Mouse (Mus musculus): Measurements from ENCODE around the gene Rita1. TPM values are rescaled to one million over a fixed set of nuclear protein-coding genes. Genes with fewer than 3 reads are reported as not detected.

Rita1 gene
- polyA plus RNA-seq, 1 experiment from 2014 or later, result 26.5 TPM

DNA sequence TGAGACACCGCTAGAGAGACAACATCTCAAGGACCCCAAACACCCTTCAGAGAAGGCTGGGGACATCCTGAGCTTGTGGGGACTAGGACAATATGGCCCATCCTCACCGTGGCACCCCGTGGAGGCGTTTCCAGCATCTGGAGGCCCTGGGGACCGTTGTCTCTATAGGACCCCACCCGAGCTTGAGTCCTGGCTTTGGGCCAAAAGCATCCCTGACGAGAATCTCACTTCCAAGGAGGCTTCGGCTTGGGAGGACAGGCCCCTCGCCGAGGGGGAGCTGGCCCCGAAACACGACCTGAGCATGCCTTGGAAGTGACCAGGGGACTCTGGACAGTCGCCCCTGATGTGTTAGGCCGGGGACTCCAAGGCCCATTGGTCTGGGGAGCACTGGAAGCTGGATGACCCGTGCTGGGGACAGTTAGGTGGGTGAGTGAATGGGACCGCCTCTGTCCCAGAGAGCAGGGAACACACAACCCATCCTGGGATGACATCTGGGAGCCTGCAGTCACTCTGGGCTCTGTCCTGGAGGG, 3.1 kb downstream of the Rita1 start:
- WGBS, result 79% methylated on average over 16 of the region's 16 CpGs
- no peaks in the 10 kb centered on the region for H3K9me3 ChIP-seq (ENCODE audit: control insufficient read depth, low read length)
- no peaks in the 10 kb centered on the region for H3K27me3 ChIP-seq (ENCODE audit: control insufficient read depth, insufficient read depth, low read length)
- no peak for ATAC-seq (ENCODE audit: low read depth)
- H3K9ac ChIP-seq (replicated peaks; ENCODE audit: low read depth, low read length), result no peak overlapping the region
- H3K36me3 ChIP-seq (ENCODE audit: control insufficient read depth, insufficient read depth, low read length), result no peaks in the 10 kb centered on the region
- peaks cover 27% of the 10 kb centered on the region for H3K4me1 ChIP-seq (ENCODE audit: control insufficient read depth, insufficient read depth, low read length)
- no peak overlapping the region for H3K4me3 ChIP-seq (ENCODE audit: low read depth, low read length)
- H3K27ac ChIP-seq (ENCODE audit: low read depth, low read length), result no peak overlapping the region
- H3K4me2 ChIP-seq (ENCODE audit: low read depth, low read length), result no peak overlapping the region; the same call in 1 of the 2 replicates

DNA sequence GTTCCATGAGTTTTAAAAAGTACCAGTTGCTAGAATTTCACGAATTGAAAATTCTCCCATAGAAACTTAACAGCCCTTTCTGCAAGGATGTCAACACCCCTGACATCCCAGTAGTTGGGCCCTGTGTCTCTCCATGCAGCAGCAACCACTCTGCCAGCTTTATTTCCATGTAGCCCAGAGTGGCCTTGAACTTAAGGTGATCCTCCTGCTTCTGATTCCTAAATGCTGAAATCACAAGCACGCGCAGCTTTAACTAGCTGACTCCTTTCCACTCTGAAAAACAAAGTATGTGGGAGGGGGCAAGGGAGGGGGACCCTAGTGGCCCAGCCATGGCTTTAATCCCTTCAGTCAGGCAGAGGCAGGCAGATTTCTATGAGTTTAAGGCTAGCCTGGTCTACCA, 5.1 kb downstream of the Rita1 start:
- no peaks in the 10 kb centered on the region for H3K27me3 ChIP-seq (ENCODE audit: control insufficient read depth, insufficient read depth, low read length)
- no peak overlapping the region for H3K4me2 ChIP-seq (ENCODE audit: low read depth, low read length)
- peaks cover 19% of the 10 kb centered on the region for H3K4me1 ChIP-seq (ENCODE audit: control insufficient read depth, insufficient read depth, low read length)
- no peaks in the 10 kb centered on the region for H3K36me3 ChIP-seq (ENCODE audit: control insufficient read depth, insufficient read depth, low read length)
- ATAC-seq (ENCODE audit: low read depth), result no peak
- H3K9ac ChIP-seq (replicated peaks; ENCODE audit: low read depth, low read length), result no peak overlapping the region
- no peaks in the 10 kb centered on the region for H3K9me3 ChIP-seq (ENCODE audit: control insufficient read depth, low read length)
- no peak overlapping the region for H3K27ac ChIP-seq (ENCODE audit: low read depth, low read length)
- 72% methylated on average over 3 of the region's 3 CpGs for WGBS
- no peak overlapping the region for H3K4me3 ChIP-seq (ENCODE audit: low read depth, low read length)

DNA sequence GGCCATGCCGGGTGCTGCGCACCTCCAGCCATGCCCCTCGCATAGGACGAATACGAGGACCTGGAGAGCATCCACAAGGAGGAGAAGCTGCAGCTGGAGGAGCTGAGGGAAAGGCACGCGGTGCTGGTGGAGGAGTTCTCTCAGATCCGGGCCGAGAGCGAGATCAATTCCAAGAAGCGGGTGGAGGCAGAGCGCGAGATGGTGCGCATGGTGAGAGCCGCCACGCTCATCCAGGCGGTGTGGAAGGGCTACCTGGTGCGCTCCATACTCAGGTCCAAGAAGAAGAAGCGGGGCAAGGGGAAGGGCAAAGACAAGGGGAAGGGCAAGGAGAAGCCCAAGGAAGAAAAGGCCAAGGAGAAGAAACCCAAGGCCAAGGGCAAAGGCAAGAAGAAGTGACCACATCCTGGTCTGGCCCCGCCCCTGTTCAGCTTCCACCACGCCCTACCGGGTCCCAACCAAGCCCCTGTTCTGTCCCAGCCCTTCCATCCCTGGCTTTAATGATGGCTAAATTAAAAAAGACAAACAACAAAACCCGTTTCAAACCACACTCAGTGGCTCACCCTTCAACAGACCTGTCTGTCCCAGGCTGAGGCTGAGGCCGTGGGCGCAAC, 5.7 kb downstream of the Rita1 start:
- peaks cover 18% of the 10 kb centered on the region for H3K4me1 ChIP-seq (ENCODE audit: control insufficient read depth, insufficient read depth, low read length)
- H3K36me3 ChIP-seq (ENCODE audit: control insufficient read depth, insufficient read depth, low read length), result no peaks in the 10 kb centered on the region
- no peak for ATAC-seq (ENCODE audit: low read depth)
- H3K9me3 ChIP-seq (ENCODE audit: control insufficient read depth, low read length), result no peaks in the 10 kb centered on the region
- H3K27ac ChIP-seq (ENCODE audit: low read depth, low read length), result no peak overlapping the region
- H3K27me3 ChIP-seq (ENCODE audit: control insufficient read depth, insufficient read depth, low read length), result no peaks in the 10 kb centered on the region
- H3K4me3 ChIP-seq (ENCODE audit: low read depth, low read length), result no peak overlapping the region
- no peak overlapping the region for H3K4me2 ChIP-seq (ENCODE audit: low read depth, low read length)
- no peak overlapping the region for H3K9ac ChIP-seq (replicated peaks; ENCODE audit: low read depth, low read length)
- 69% methylated on average over 25 of the region's 25 CpGs for WGBS

DNA sequence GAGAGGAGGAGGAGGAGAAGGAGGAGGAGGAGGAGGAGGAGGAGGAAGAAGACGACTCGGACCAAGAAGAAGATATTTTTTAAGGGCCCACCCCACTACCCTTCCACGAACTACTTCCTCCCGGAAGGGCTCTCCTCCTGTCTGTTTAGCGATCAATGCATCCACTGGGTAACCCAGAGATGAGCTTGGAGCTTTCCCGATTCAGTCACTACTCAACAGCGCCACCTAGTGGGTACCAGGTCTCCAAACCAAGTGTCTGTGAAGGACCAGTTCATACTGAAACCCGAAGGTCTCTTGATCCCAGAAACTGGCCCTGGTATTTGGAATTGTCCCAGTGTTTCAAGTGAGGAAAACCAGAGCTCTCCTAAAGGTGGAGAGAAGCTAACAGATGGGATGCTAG, 6.7 kb downstream of the Rita1 start:
- Histone ChIP-seq H3K4me2 (ENCODE audit: low read depth, low read length) (peak overlapping the region; percentile 58), H3K36me3 (ENCODE audit: control insufficient read depth, insufficient read depth, low read length) (no peaks in the 10 kb centered on the region), H3K4me3 (ENCODE audit: low read depth, low read length) (peak overlapping the region; percentile 26; the same call in 1 of the 2 replicates), H3K27ac (ENCODE audit: low read depth, low read length) (no peak overlapping the region), H3K9me3 (ENCODE audit: control insufficient read depth, low read length) (no peaks in the 10 kb centered on the region), H3K4me1 (ENCODE audit: control insufficient read depth, insufficient read depth, low read length) (peaks cover 8% of the 10 kb centered on the region), H3K27me3 (ENCODE audit: control insufficient read depth, insufficient read depth, low read length) (no peaks in the 10 kb centered on the region), H3K9ac (replicated peaks; ENCODE audit: low read depth, low read length) (0 out of 2 replicates have a peak overlapping the region, but pooled peaks have one; percentile 39)
- WGBS, result 1% methylated on average over 8 of the region's 8 CpGs
- ATAC-seq (ENCODE audit: low read depth), result peak; percentile 77

DNA sequence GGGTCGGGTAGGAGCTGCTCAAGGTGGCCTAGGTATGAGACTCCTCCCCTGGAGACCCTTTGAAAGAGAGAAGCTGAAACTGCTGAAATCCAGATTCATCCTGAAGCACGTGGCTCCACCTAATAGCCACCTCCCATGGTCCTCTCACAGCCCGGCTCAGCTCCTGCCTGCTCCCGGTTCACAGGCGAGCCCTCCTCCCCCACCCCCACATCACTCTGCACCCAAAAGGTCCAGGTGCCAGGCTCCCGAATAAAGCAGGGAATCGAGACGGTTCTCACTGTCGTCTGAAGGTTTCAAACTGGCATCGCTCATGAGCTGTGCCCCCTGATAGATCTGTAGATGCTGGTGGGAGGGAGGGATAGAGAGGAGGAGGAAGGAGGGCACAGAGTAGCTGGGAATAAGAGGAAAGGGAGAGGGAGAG, 7.1 kb downstream of the Rita1 start:
- ATAC-seq (ENCODE audit: low read depth), result peak; percentile 44
- Histone ChIP-seq H3K27ac (ENCODE audit: low read depth, low read length) (peak overlapping the region; percentile 64), H3K4me2 (ENCODE audit: low read depth, low read length) (peak overlapping the region; percentile 58), H3K4me3 (ENCODE audit: low read depth, low read length) (peak overlapping the region; percentile 26), H3K4me1 (ENCODE audit: control insufficient read depth, insufficient read depth, low read length) (peaks cover 7% of the 10 kb centered on the region; the same call in 1 of the 2 replicates), H3K9ac (replicated peaks; ENCODE audit: low read depth, low read length) (peak overlapping the region; percentile 39; the same call in 1 of the 2 replicates), H3K9me3 (ENCODE audit: control insufficient read depth, low read length) (no peaks in the 10 kb centered on the region), H3K36me3 (ENCODE audit: control insufficient read depth, insufficient read depth, low read length) (no peaks in the 10 kb centered on the region), H3K27me3 (ENCODE audit: control insufficient read depth, insufficient read depth, low read length) (no peaks in the 10 kb centered on the region)
- 4% methylated on average over 10 of the region's 10 CpGs for WGBS

DNA sequence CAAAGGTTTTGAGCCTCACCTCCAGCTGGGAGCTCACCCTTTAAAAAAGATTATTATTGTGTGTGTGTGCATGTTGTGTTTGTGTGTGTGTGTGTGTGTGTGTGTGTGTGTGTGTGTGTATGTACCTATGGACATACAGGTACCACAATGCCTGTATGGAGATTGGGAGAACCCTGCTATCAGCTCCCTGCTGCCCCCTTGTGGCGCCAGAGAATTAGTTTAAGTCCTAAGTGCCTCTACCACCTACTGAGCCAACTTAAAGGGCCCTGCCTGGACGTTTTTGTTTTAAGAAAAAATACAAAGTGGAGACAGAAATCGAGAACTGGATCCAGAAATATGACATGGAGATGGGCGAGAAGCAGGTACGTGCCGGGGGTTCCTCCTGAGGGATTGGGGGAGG, 7.5 kb downstream of the Rita1 start:
- H3K27ac ChIP-seq (ENCODE audit: low read depth, low read length), result no peak overlapping the region

DNA sequence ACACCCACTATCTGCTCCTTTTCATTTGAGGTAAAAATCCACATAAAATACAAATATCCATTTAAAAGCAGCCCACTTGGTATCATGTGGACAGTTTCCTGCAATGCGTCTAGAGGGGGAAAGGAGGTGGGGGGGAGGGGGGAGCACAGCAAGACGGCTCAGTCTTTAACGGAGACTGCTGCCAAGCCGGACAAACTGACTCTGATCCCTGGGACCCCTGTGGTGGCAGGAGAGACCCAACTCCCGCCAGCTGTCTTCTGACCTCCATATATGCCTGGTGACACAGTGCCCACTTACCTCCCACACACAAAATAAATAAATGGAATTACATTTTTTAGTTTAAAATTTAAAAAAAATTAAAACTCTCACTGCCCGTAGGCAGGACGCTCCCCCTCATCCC, 8.9 kb downstream of the Rita1 start:
- Histone ChIP-seq H3K4me2 (ENCODE audit: low read depth, low read length) (no peak overlapping the region), H3K4me1 (ENCODE audit: control insufficient read depth, insufficient read depth, low read length) (peaks cover 5% of the 10 kb centered on the region; the same call in 1 of the 2 replicates), H3K4me3 (ENCODE audit: low read depth, low read length) (no peak overlapping the region), H3K27me3 (ENCODE audit: control insufficient read depth, insufficient read depth, low read length) (no peaks in the 10 kb centered on the region), H3K9ac (replicated peaks; ENCODE audit: low read depth, low read length) (no peak overlapping the region), H3K9me3 (ENCODE audit: control insufficient read depth, low read length) (no peaks in the 10 kb centered on the region), H3K27ac (ENCODE audit: low read depth, low read length) (no peak overlapping the region), H3K36me3 (ENCODE audit: control insufficient read depth, insufficient read depth, low read length) (no peaks in the 10 kb centered on the region)
- ATAC-seq (ENCODE audit: low read depth), result no peak
- 65% methylated on average over 7 of the region's 7 CpGs for WGBS

More for the DNA sequence above, 7.5 kb downstream of the Rita1 start:
- Histone ChIP-seq H3K4me1 (ENCODE audit: control insufficient read depth, insufficient read depth, low read length) (peaks cover 7% of the 10 kb centered on the region; the same call in 1 of the 2 replicates), H3K9ac (replicated peaks; ENCODE audit: low read depth, low read length) (peak overlapping the region; percentile 39; the same call in 1 of the 2 replicates), H3K9me3 (ENCODE audit: control insufficient read depth, low read length) (no peaks in the 10 kb centered on the region), H3K4me2 (ENCODE audit: low read depth, low read length) (peak overlapping the region; percentile 58), H3K4me3 (ENCODE audit: low read depth, low read length) (peak overlapping the region; percentile 26; the same call in 1 of the 2 replicates), H3K27me3 (ENCODE audit: control insufficient read depth, insufficient read depth, low read length) (no peaks in the 10 kb centered on the region), H3K36me3 (ENCODE audit: control insufficient read depth, insufficient read depth, low read length) (no peaks in the 10 kb centered on the region)
- ATAC-seq (ENCODE audit: low read depth), result peak; percentile 36; the same call in 1 of the 2 replicates
- WGBS, result under 1% methylated on average over 6 of the region's 6 CpGs

DNA sequence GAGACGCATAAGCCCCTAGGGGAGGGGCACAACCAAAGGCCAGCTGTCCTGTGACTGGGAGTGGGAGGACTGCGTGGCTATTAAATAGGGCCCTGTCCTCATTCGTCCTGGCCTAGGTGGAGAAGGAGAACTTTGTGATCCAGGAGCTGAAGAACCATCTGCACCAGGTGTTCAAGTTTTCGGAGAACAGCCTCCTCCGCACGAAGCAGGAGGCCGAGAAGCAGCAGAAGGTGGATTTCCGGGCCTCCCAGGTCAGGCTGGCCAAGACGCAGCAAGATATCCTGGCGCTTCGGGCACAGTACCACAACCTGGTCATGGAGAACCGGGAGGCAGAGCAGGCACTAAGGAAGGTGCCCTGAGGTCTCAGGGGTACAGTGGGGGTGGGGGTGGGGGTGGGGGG, 10.2 kb downstream of the Rita1 start:
- Histone ChIP-seq H3K36me3 (ENCODE audit: control insufficient read depth, insufficient read depth, low read length) (no peaks in the 10 kb centered on the region), H3K9ac (replicated peaks; ENCODE audit: low read depth, low read length) (no peak overlapping the region), H3K27ac (ENCODE audit: low read depth, low read length) (no peak overlapping the region), H3K4me2 (ENCODE audit: low read depth, low read length) (no peak overlapping the region), H3K9me3 (ENCODE audit: control insufficient read depth, low read length) (no peaks in the 10 kb centered on the region), H3K27me3 (ENCODE audit: control insufficient read depth, insufficient read depth, low read length) (no peaks in the 10 kb centered on the region), H3K4me1 (ENCODE audit: control insufficient read depth, insufficient read depth, low read length) (peaks cover 5% of the 10 kb centered on the region; the same call in 1 of the 2 replicates), H3K4me3 (ENCODE audit: low read depth, low read length) (no peak overlapping the region)
- WGBS, result 94% methylated on average over 12 of the region's 12 CpGs
- no peak for ATAC-seq (ENCODE audit: low read depth)

DNA sequence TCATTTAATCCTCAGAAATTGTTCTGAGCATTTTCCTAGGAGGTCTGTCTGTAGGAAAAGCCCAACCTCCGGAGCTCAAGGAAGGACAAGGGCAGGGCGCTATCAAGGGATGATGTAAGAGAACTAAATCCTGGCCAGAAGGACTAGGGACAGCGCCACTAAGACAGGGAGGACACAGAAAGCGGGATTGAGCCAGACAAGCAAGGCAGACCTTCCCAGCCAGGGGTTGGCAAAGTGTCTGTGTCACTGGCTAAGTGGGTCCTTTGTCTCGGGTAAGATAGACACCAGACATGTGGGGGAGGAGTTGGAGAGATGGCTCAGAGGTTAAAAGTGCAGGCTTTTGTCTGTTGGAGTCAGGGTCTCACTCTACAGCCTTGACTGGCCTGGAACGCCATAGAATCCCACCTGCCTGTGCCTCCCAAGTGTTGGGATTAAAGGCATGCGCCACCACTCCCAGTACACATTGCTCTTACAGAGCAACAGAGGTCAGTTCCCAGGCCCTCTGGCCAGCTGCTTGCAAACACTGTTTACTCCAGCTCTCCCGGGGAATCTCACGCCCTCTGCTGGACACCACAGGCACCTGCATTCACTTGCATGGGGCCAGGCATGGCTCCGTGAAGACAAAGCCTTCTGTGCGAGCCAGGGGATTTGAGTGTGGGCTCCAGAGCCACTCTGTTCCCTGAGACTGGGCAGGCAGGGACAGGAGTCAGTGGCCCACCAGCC, 11.3 kb downstream of the Rita1 start:
- Histone ChIP-seq H3K9me3 (ENCODE audit: control insufficient read depth, low read length) (no peaks in the 10 kb centered on the region), H3K4me3 (ENCODE audit: low read depth, low read length) (no peak overlapping the region), H3K27ac (ENCODE audit: low read depth, low read length) (no peak overlapping the region), H3K4me1 (ENCODE audit: control insufficient read depth, insufficient read depth, low read length) (peaks cover 5% of the 10 kb centered on the region; the same call in 1 of the 2 replicates), H3K36me3 (ENCODE audit: control insufficient read depth, insufficient read depth, low read length) (no peaks in the 10 kb centered on the region), H3K27me3 (ENCODE audit: control insufficient read depth, insufficient read depth, low read length) (no peaks in the 10 kb centered on the region), H3K4me2 (ENCODE audit: low read depth, low read length) (no peak overlapping the region), H3K9ac (replicated peaks; ENCODE audit: low read depth, low read length) (no peak overlapping the region)
- ATAC-seq (ENCODE audit: low read depth), result no peak
- WGBS, result 40% methylated on average over 11 of the region's 11 CpGs

Data from neural tube, embryonic 14.5 days (tissue).